Mouse (Mus musculus): ENCODE results near the gene Xlr5c. TPM values are rescaled to one million over a fixed set of nuclear protein-coding genes. Genes with fewer than 3 reads are reported as not detected.

The Xlr5c gene
- total and polyA plus RNA-seq, 2 experiments from 2014 or later = not detected

Other genes starting within 250 kb of the Xlr5c start
- not detected in 2 replicates for gene Pnma3, start 228.2 kb downstream of the Xlr5c start, total RNA-seq (2014; rRNA removed; ENCODE audit: low replicate concordance)
- not detected in 2 replicates for gene Pnma3, start 228.2 kb downstream of the Xlr5c start, polyA plus RNA-seq (2015; fragmentation: Nextera tagmentation; extraction: Ambion mirVana)
- gene Xlr4a, start 210.5 kb downstream of the Xlr5c start, total RNA-seq (2014; rRNA removed; ENCODE audit: low replicate concordance) = 0.23 TPM in 1 of 2 replicates, not detected in the other
- 2.2 TPM in 1 of 2 replicates, not detected in the other for gene Xlr4a, start 210.5 kb downstream of the Xlr5c start, polyA plus RNA-seq (2015; fragmentation: Nextera tagmentation; extraction: Ambion mirVana)
- gene Xlr3a, start 195.9 kb downstream of the Xlr5c start, total RNA-seq (2014; rRNA removed; ENCODE audit: low replicate concordance) = 9.2 TPM in 1 of 2 replicates, not detected in the other
- gene Xlr3a, start 195.9 kb downstream of the Xlr5c start, polyA plus RNA-seq (2015; fragmentation: Nextera tagmentation; extraction: Ambion mirVana) = 0.34 and 2.3 TPM in 2 replicates
- gene Gm14685, start 175.9 kb downstream of the Xlr5c start, total RNA-seq (2014; rRNA removed; ENCODE audit: low replicate concordance) = not detected in 2 replicates
- gene Gm14685, start 175.9 kb downstream of the Xlr5c start, polyA plus RNA-seq (2015; fragmentation: Nextera tagmentation; extraction: Ambion mirVana) = not detected in 2 replicates
- not detected in 2 replicates for gene Xlr5b, start 144.2 kb downstream of the Xlr5c start, total RNA-seq (2014; rRNA removed; ENCODE audit: low replicate concordance)
- not detected in 2 replicates for gene Xlr5b, start 144.2 kb downstream of the Xlr5c start, polyA plus RNA-seq (2015; fragmentation: Nextera tagmentation; extraction: Ambion mirVana)
- gene DXBay18, start 143.5 kb downstream of the Xlr5c start, total RNA-seq (2014; rRNA removed; ENCODE audit: low replicate concordance) = not detected in 2 replicates
- gene DXBay18, start 143.5 kb downstream of the Xlr5c start, polyA plus RNA-seq (2015; fragmentation: Nextera tagmentation; extraction: Ambion mirVana) = not detected in 2 replicates
- not detected in 2 replicates for gene Spin2d, start 116.0 kb downstream of the Xlr5c start, total RNA-seq (2014; rRNA removed; ENCODE audit: low replicate concordance)
- gene Spin2d, start 116.0 kb downstream of the Xlr5c start, polyA plus RNA-seq (2015; fragmentation: Nextera tagmentation; extraction: Ambion mirVana) = not detected in 2 replicates
- gene Xlr3b, start 100.8 kb downstream of the Xlr5c start, total RNA-seq (2014; rRNA removed; ENCODE audit: low replicate concordance) = 2.3 TPM in 1 of 2 replicates, not detected in the other
- gene Xlr3b, start 100.8 kb downstream of the Xlr5c start, polyA plus RNA-seq (2015; fragmentation: Nextera tagmentation; extraction: Ambion mirVana) = 1.0 and 4.1 TPM in 2 replicates
- gene Xlr4b, start 78.6 kb downstream of the Xlr5c start, total RNA-seq (2014; rRNA removed; ENCODE audit: low replicate concordance) = not detected in 2 replicates
- gene Xlr4b, start 78.6 kb downstream of the Xlr5c start, polyA plus RNA-seq (2015; fragmentation: Nextera tagmentation; extraction: Ambion mirVana) = 0.90 TPM in 1 of 2 replicates, not detected in the other
- 16.0 and 20.7 TPM in 2 replicates for gene F8a, start 64.7 kb downstream of the Xlr5c start, total RNA-seq (2014; rRNA removed; ENCODE audit: low replicate concordance)
- gene F8a, start 64.7 kb downstream of the Xlr5c start, polyA plus RNA-seq (2015; fragmentation: Nextera tagmentation; extraction: Ambion mirVana) = 12.3 and 12.4 TPM in 2 replicates
- not detected in 2 replicates for gene Xlr4c, start 49.8 kb downstream of the Xlr5c start, total RNA-seq (2014; rRNA removed; ENCODE audit: low replicate concordance)
- gene Xlr4c, start 49.8 kb downstream of the Xlr5c start, polyA plus RNA-seq (2015; fragmentation: Nextera tagmentation; extraction: Ambion mirVana) = 0.38 TPM in 1 of 2 replicates, not detected in the other
- gene Xlr3c, start 27.6 kb downstream of the Xlr5c start, total RNA-seq (2014; rRNA removed; ENCODE audit: low replicate concordance) = not detected in 2 replicates
- gene Xlr3c, start 27.6 kb downstream of the Xlr5c start, polyA plus RNA-seq (2015; fragmentation: Nextera tagmentation; extraction: Ambion mirVana) = not detected in 2 replicates
- not detected in 2 replicates for gene Xlr5a, start within 50 bp of the Xlr5c start, total RNA-seq (2014; rRNA removed; ENCODE audit: low replicate concordance)
- not detected in 2 replicates for gene Xlr5a, start within 50 bp of the Xlr5c start, polyA plus RNA-seq (2015; fragmentation: Nextera tagmentation; extraction: Ambion mirVana)
- not detected in 2 replicates for gene Gm45015, start 43.9 kb upstream of the Xlr5c start, total RNA-seq (2014; rRNA removed; ENCODE audit: low replicate concordance)
- gene Gm45015, start 43.9 kb upstream of the Xlr5c start, polyA plus RNA-seq (2015; fragmentation: Nextera tagmentation; extraction: Ambion mirVana) = not detected in 2 replicates
- 25.4 and 28.8 TPM in 2 replicates for gene Zfp275, start 49.6 kb upstream of the Xlr5c start, total RNA-seq (2014; rRNA removed; ENCODE audit: low replicate concordance)
- 3.2 and 3.3 TPM in 2 replicates for gene Zfp275, start 49.6 kb upstream of the Xlr5c start, polyA plus RNA-seq (2015; fragmentation: Nextera tagmentation; extraction: Ambion mirVana)
- not detected in 2 replicates for gene Gm18336, start 105.8 kb upstream of the Xlr5c start, total RNA-seq (2014; rRNA removed; ENCODE audit: low replicate concordance)
- not detected in 2 replicates for gene Gm18336, start 105.8 kb upstream of the Xlr5c start, polyA plus RNA-seq (2015; fragmentation: Nextera tagmentation; extraction: Ambion mirVana)
- 0.76 TPM in 1 of 2 replicates, not detected in the other for gene Zfp92, start 118.1 kb upstream of the Xlr5c start, total RNA-seq (2014; rRNA removed; ENCODE audit: low replicate concordance)
- not detected in 2 replicates for gene Zfp92, start 118.1 kb upstream of the Xlr5c start, polyA plus RNA-seq (2015; fragmentation: Nextera tagmentation; extraction: Ambion mirVana)
- gene Trex2, start 142.4 kb upstream of the Xlr5c start, total RNA-seq (2014; rRNA removed; ENCODE audit: low replicate concordance) = not detected in 2 replicates
- not detected in 2 replicates for gene Trex2, start 142.4 kb upstream of the Xlr5c start, polyA plus RNA-seq (2015; fragmentation: Nextera tagmentation; extraction: Ambion mirVana)
- gene Haus7, start 166.1 kb upstream of the Xlr5c start, total RNA-seq (2014; rRNA removed; ENCODE audit: low replicate concordance) = 15.6 and 23.2 TPM in 2 replicates
- 33.3 and 34.7 TPM in 2 replicates for gene Haus7, start 166.1 kb upstream of the Xlr5c start, polyA plus RNA-seq (2015; fragmentation: Nextera tagmentation; extraction: Ambion mirVana)
- gene Bgn, start 190.6 kb upstream of the Xlr5c start, total RNA-seq (2014; rRNA removed; ENCODE audit: low replicate concordance) = 198 and 304 TPM in 2 replicates
- 61.6 and 64.1 TPM in 2 replicates for gene Bgn, start 190.6 kb upstream of the Xlr5c start, polyA plus RNA-seq (2015; fragmentation: Nextera tagmentation; extraction: Ambion mirVana)
- gene Atp2b3, start 210.1 kb upstream of the Xlr5c start, total RNA-seq (2014; rRNA removed; ENCODE audit: low replicate concordance) = 0.53 and 1.1 TPM in 2 replicates
- 0.14 and 0.20 TPM in 2 replicates for gene Atp2b3, start 210.1 kb upstream of the Xlr5c start, polyA plus RNA-seq (2015; fragmentation: Nextera tagmentation; extraction: Ambion mirVana)